Mouse (Mus musculus): ENCODE measurements around the gene Vps13d. TPM values are rescaled to one million over a fixed set of nuclear protein-coding genes. Genes with fewer than 3 reads are reported as not detected.

Gene Vps13d
- polyA plus RNA-seq, 1 experiment from 2014 or later: 14.7 TPM

- Histone ChIP-seq H3K9ac (ENCODE audit: low read depth, low read length) (no peak overlapping the region), H3K4me2 (ENCODE audit: low read length) (no peak overlapping the region), H3K27ac (peak overlapping the region; percentile 82), H3K4me1 (replicated peaks; ENCODE audit: insufficient read depth, low read length) (peaks cover 38% of the 10 kb centered on the region), H3K27me3 (ENCODE audit: insufficient read depth, low read length) (no peaks in the 10 kb centered on the region), H3K36me3 (ENCODE audit: insufficient read depth, low read length) (peaks cover 8% of the 10 kb centered on the region; the same call in 1 of the 2 replicates), H3K4me3 (replicated peaks; ENCODE audit: low read depth, low read length) (no peak overlapping the region), H3K9me3 (replicated peaks; ENCODE audit: low read length) (no peaks in the 10 kb centered on the region)
- no peak for TF ChIP-seq CTCF (IDR thresholded peaks at IDR 0.05; ENCODE audit: low read depth)
- 16% methylated on average over 8 of the region's 8 CpGs for WGBS
- 0 out of 2 replicates have a peak, but pooled peaks have one; percentile 22 for ATAC-seq (replicated peaks; ENCODE audit: low FRiP score, low read depth)
- DNase-seq (ENCODE audit: low spot score): peak; percentile 72
These were observed 170.0 kb downstream of the Vps13d start for GRCm38 (mm10) chr4:145024694-145025408.

GRCm38 (mm10) chr4:145023911-145024310, 170.9 kb downstream of the Vps13d start:
- ATAC-seq (replicated peaks; ENCODE audit: low FRiP score, low read depth): peak; percentile 89
- DNase-seq (ENCODE audit: low spot score): peak; percentile 54
- Histone ChIP-seq H3K4me3 (replicated peaks; ENCODE audit: low read depth, low read length) (no peak overlapping the region), H3K4me1 (replicated peaks; ENCODE audit: insufficient read depth, low read length) (peaks cover 38% of the 10 kb centered on the region), H3K36me3 (ENCODE audit: insufficient read depth, low read length) (peaks cover 9% of the 10 kb centered on the region; the same call in 1 of the 2 replicates), H3K27me3 (ENCODE audit: insufficient read depth, low read length) (no peaks in the 10 kb centered on the region), H3K9me3 (replicated peaks; ENCODE audit: low read length) (no peaks in the 10 kb centered on the region), H3K27ac (peak overlapping the region; percentile 82), H3K4me2 (ENCODE audit: low read length) (no peak overlapping the region), H3K9ac (ENCODE audit: low read depth, low read length) (no peak overlapping the region)
- 47% methylated on average over 6 of the region's 6 CpGs for WGBS
- TF ChIP-seq CTCF (IDR thresholded peaks at IDR 0.05; ENCODE audit: low read depth): peak; percentile 44

- peak overlapping the region; percentile 82 for H3K27ac ChIP-seq
- H3K9me3 ChIP-seq (replicated peaks; ENCODE audit: low read length): no peaks in the 10 kb centered on the region
- no peak overlapping the region for H3K4me3 ChIP-seq (replicated peaks; ENCODE audit: low read depth, low read length)
- no peaks in the 10 kb centered on the region for H3K27me3 ChIP-seq (ENCODE audit: insufficient read depth, low read length)
- no peak overlapping the region for H3K4me2 ChIP-seq (ENCODE audit: low read length)
- H3K4me1 ChIP-seq (replicated peaks; ENCODE audit: insufficient read depth, low read length): peaks cover 38% of the 10 kb centered on the region
- TF ChIP-seq CTCF (IDR thresholded peaks at IDR 0.05; ENCODE audit: low read depth): no peak
- no peak for ATAC-seq (replicated peaks; ENCODE audit: low FRiP score, low read depth)
- no peak overlapping the region for H3K9ac ChIP-seq (ENCODE audit: low read depth, low read length)
- peaks cover 5% of the 10 kb centered on the region; the same call in 1 of the 2 replicates for H3K36me3 ChIP-seq (ENCODE audit: insufficient read depth, low read length)
- DNase-seq (ENCODE audit: low spot score): no peak
- WGBS: 84% methylated on average over 5 of the region's 5 CpGs
These were observed 172.0 kb downstream of the Vps13d start for GRCm38 (mm10) chr4:145022815-145023214.

GRCm38 (mm10) chr4:145022211-145022610, 172.6 kb downstream of the Vps13d start:
- H3K4me1 ChIP-seq (replicated peaks; ENCODE audit: insufficient read depth, low read length): peaks cover 36% of the 10 kb centered on the region
- ATAC-seq (replicated peaks; ENCODE audit: low FRiP score, low read depth) (no peak), DNase-seq (ENCODE audit: low spot score) (no peak)
- H3K9ac ChIP-seq (ENCODE audit: low read depth, low read length): no peak overlapping the region
- H3K27ac ChIP-seq: peak overlapping the region; percentile 82; the same call in 1 of the 2 replicates
- no peak for TF ChIP-seq CTCF (IDR thresholded peaks at IDR 0.05; ENCODE audit: low read depth)
- no peaks in the 10 kb centered on the region for H3K27me3 ChIP-seq (ENCODE audit: insufficient read depth, low read length)
- H3K36me3 ChIP-seq (ENCODE audit: insufficient read depth, low read length): peaks cover 5% of the 10 kb centered on the region; the same call in 1 of the 2 replicates
- H3K9me3 ChIP-seq (replicated peaks; ENCODE audit: low read length): no peaks in the 10 kb centered on the region
- WGBS: 85% methylated on average over 2 of the region's 2 CpGs
- no peak overlapping the region for H3K4me3 ChIP-seq (replicated peaks; ENCODE audit: low read depth, low read length)
- H3K4me2 ChIP-seq (ENCODE audit: low read length): no peak overlapping the region

- Histone ChIP-seq H3K27ac (no peak overlapping the region), H3K4me3 (replicated peaks; ENCODE audit: low read depth, low read length) (no peak overlapping the region), H3K4me2 (ENCODE audit: low read length) (no peak overlapping the region), H3K27me3 (ENCODE audit: insufficient read depth, low read length) (no peaks in the 10 kb centered on the region), H3K36me3 (ENCODE audit: insufficient read depth, low read length) (peaks cover 5% of the 10 kb centered on the region; the same call in 1 of the 2 replicates), H3K4me1 (replicated peaks; ENCODE audit: insufficient read depth, low read length) (peaks cover 25% of the 10 kb centered on the region), H3K9ac (ENCODE audit: low read depth, low read length) (no peak overlapping the region), H3K9me3 (replicated peaks; ENCODE audit: low read length) (no peaks in the 10 kb centered on the region)
- ATAC-seq (replicated peaks; ENCODE audit: low FRiP score, low read depth): no peak
- 94% methylated on average over 2 of the region's 2 CpGs for WGBS
- no peak for TF ChIP-seq CTCF (IDR thresholded peaks at IDR 0.05; ENCODE audit: low read depth)
- DNase-seq (ENCODE audit: low spot score): no peak
These were observed 174.4 kb downstream of the Vps13d start for GRCm38 (mm10) chr4:145020383-145020782.

DNA sequence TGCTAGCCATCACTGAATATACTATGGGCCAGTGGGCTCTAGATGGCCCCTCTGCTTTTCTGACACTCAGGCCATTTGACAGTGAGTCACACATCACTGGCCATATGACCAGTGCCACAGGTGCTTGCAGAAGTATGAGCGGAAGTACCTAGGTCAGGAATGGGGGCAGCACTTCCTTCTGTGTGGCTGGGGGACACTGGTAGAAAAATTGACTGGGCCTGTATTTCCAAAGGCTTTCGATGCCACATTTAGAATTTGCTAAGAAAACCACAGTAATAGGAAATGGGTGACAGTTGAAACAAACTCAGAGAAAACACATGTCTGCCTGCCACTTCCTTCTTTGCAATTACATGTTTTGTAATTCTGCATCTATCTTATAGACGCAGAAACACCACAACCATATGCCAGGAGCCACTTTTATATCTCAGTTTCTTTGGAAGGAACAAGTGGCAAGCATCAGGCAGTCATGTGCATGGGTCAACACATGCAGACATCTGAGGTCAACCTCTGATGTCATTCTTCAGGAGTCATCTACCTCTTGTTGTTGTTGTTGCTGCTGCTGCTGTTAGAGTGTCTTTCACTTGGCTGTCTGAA, 175.6 kb downstream of the Vps13d start:
- DNase-seq (ENCODE audit: low spot score) (no peak), ATAC-seq (replicated peaks; ENCODE audit: low FRiP score, low read depth) (no peak)
- Histone ChIP-seq H3K27ac (no peak overlapping the region), H3K4me1 (replicated peaks; ENCODE audit: insufficient read depth, low read length) (peaks cover 19% of the 10 kb centered on the region; the same call in 1 of the 2 replicates), H3K9me3 (replicated peaks; ENCODE audit: low read length) (no peaks in the 10 kb centered on the region), H3K4me2 (ENCODE audit: low read length) (no peak overlapping the region), H3K9ac (ENCODE audit: low read depth, low read length) (no peak overlapping the region), H3K36me3 (ENCODE audit: insufficient read depth, low read length) (peaks cover 5% of the 10 kb centered on the region; the same call in 1 of the 2 replicates), H3K4me3 (replicated peaks; ENCODE audit: low read depth, low read length) (no peak overlapping the region), H3K27me3 (ENCODE audit: insufficient read depth, low read length) (no peaks in the 10 kb centered on the region)
- TF ChIP-seq CTCF (IDR thresholded peaks at IDR 0.05; ENCODE audit: low read depth): no peak
- WGBS: 90% methylated on average over 3 of the region's 3 CpGs

Data from kidney, postnatal 0 days (tissue).